Mouse (Mus musculus) kidney, adult 8-10 months (tissue): ENCODE measurements around the gene Ube2g2.

Source experiments
- DNase-seq, 2 experiments: peaks; one replicate each; pipeline ENCODE4 v3.0.0; 2022

Gene Ube2g2

GRCm38 (mm10) chr10:77606855-77607254 is 15.2 kb upstream of the Ube2g2 start:
- no peak for DNase-seq

DNA sequence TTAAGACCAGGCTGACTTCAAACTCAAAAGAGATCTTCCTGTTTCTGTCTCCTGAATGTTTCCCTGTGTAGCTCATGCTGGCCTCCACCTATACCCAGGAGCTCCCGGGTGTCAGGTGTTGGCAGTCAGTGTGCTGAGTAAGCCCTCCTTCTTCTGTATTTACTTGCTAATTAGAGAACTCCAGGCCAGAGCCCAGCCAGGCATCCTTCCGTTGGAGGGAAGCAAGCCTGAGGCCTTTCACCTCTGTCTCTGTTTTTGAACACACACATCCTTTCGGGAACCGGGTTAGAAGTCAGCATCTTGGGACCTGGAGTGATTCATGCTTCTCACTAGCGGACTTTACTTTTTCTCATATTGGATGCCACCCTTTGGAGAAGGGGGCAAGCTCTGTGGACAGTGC is 14.6 kb upstream of the Ube2g2 start:
- peak in 1 of 2 experiments; percentile 53 for DNase-seq

- no peak for DNase-seq
Observed at GRCm38 (mm10) chr10:77608589-77608988, 13.5 kb upstream of the Ube2g2 start.

DNA sequence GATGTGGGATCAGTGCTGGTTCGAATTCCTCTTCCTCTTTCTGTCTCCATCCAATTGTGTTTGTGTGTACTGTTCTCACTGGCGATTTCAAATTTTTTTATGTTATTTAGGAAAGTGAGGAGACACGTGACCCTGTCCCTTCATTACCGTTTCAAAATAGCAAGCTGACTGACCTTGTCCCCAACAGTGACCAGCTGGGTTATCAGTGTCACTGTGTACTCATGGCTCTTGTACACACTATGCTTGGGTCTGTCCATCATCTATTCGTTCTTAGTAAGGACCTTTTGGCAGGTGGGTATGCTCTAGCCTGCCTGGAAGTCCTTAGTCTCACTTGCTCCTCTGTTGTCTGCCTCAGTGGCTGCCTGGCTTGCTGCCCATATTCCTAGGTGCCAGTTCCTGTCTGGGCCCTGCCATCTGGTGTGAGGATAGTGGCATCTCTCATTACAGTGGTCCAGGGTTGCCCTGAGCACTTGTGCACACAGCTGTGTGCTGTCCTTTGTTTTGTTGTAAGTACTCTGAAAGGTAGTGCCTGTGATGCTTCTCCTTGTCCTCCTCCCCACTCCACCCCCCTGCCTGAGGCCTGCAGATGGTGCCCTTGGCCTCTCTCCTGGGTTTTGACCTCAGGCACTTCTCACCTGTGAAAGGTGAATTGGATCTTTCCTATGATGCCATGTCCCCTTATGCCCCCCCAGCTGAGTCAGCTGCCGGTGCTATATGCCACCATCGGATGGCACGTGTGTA is 11.7 kb upstream of the Ube2g2 start:
- no peak for DNase-seq

GRCm38 (mm10) chr10:77613409-77613808 is 8.7 kb upstream of the Ube2g2 start:
- peak; percentile 86 to 87 for DNase-seq

GRCm38 (mm10) chr10:77615647-77616046 is 6.4 kb upstream of the Ube2g2 start:
- no peak for DNase-seq

- no peak for DNase-seq
Observed at GRCm38 (mm10) chr10:77616166-77616565, 5.9 kb upstream of the Ube2g2 start.

- peak; percentile 35 to 43 for DNase-seq
Observed at GRCm38 (mm10) chr10:77616926-77617325, 5.1 kb upstream of the Ube2g2 start.

DNA sequence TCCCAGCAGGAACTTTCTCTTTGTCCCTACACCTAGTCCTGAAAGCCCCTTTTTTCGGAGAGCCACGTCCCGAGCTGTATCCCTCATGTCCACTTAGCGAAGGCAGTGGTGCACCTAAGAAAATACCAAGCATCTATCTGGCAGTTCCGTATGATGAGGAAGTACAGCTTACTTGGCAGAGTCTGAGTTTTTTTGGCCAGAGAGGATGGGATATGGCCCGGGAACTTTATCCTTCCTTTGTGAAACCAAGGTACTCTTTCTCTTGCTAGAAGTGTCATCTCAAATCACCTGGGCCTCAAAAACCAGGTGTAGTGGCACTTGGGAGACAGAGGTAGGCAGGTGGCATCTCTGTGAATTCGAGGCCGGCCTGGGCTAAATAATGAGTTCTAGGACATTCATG is 529 bp upstream of the Ube2g2 start:
- DNase-seq = no peak

- no peak for DNase-seq
Observed at GRCm38 (mm10) chr10:77623069-77623492, 1.0 kb downstream of the Ube2g2 start.

- no peak for DNase-seq
Observed at GRCm38 (mm10) chr10:77623639-77624400, 1.7 kb downstream of the Ube2g2 start.

DNA sequence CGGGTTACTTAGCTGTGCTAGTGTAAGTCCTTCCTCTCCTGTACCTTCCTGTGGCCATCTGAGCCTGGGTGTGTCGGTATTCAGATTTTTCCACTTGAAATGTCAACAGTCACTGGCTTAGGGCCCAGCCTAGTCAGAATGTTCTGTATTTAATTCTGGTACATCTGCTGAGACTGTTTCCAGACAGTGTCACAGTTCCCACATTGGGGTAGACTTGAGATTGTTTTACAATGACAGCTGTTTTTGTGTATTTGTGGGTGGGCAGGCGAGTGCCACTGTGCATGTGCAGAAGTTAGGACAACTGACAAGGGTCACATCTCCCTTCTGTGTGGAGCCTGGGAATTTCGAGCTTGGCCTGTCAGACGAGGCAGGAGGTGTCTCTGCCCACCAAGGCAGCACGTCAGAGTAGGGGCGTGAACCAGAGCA is 2.5 kb downstream of the Ube2g2 start:
- no peak for DNase-seq

DNA sequence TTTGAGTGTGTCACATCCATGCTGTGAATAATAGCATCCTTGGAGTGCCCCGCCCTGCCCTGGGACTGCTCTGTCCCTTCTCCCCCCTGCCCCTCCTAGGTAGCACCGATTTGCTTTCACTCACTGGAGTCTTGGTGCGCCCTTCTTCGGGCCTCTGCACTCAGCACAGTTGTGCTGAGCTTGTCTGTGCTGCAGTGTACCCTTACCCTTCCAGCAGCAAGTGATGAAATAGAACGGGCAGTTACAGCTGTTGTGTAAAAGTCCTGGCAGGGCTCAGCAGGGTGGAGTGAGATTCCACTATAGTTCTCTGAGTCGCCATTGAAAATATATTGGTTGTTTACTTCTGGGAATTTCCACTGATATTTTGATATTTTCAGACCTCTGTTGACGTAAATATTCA is 4.0 kb downstream of the Ube2g2 start:
- no peak for DNase-seq

- DNase-seq = no peak
Observed at GRCm38 (mm10) chr10:77626591-77626990, 4.5 kb downstream of the Ube2g2 start.

GRCm38 (mm10) chr10:77627497-77627896 is 5.4 kb downstream of the Ube2g2 start:
- peak; percentile 56 to 82 for DNase-seq

GRCm38 (mm10) chr10:77629163-77629562 is 7.1 kb downstream of the Ube2g2 start:
- no peak for DNase-seq

DNA sequence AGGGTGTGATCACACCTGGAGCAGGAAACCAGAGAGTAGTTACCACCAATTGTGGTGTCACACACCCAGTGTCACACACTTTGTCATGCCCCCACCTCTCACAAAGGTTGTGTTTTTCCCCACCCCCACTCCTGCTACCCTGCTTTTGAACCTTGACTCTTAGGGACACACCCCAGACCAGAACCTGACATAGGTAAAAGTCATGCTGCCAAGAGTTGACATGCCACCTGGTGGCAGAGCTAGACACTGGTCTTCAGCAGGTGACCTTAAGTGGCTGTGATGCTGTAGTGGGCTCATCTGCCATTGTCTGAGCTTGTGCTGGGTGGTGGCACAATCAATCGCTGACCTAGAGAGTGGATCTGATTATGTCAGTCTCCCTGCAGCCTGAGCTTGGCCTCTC is 7.9 kb downstream of the Ube2g2 start:
- no peak for DNase-seq

- DNase-seq = peak; percentile 11 to 31
Observed at GRCm38 (mm10) chr10:77634016-77634415, 11.9 kb downstream of the Ube2g2 start.

- DNase-seq = no peak
Observed at GRCm38 (mm10) chr10:77634452-77635231, 12.6 kb downstream of the Ube2g2 start.

GRCm38 (mm10) chr10:77636234-77636922 is 14.3 kb downstream of the Ube2g2 start:
- DNase-seq = no peak

GRCm38 (mm10) chr10:77638956-77639355 is 16.9 kb downstream of the Ube2g2 start:
- DNase-seq = peak in 1 of 2 experiments; percentile 35

DNA sequence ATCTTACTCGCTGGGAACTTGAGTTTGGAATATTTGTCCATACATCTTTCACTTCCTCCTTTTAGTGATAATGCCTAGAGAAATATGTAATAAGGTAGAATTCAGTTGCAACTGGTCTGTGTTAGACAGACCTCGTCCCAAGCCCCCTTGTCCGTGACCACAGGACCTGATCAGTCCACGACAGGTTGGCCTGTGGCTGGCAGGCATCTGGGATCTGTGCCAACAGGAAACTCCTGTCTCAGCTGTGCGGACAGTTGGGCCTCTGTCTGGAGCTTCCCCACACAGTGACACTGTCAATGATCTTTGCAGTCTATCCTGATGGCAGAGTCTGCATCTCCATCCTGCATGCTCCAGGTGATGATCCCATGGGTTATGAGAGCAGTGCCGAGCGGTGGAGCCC is 21.1 kb downstream of the Ube2g2 start:
- DNase-seq = no peak

GRCm38 (mm10) chr10:77645571-77645970 is 23.5 kb downstream of the Ube2g2 start:
- DNase-seq = no peak
